Mouse (Mus musculus) Patski (cell line): ENCODE results near the gene Gadd45a. TPM values are rescaled to one million over a fixed set of nuclear protein-coding genes. Genes with fewer than 3 reads are reported as not detected.

Source experiments
- ATAC-seq: fragments of 100-300 bp; one replicate; pipeline ENCODE4 v1.8.0; 2021
- CTCF ChIA-PET: fragments of 350-600 bp; sonication (Branson Sonifier 250); formaldehyde crosslinking; loops from one replicate; lab custom pipeline; 2022; ENCODE audit warnings: inconsistent platforms; lab: Charles Lee
- POLR2A ChIA-PET: fragments of 350-600 bp; sonication (Branson Sonifier 250); formaldehyde crosslinking; loops from one replicate; lab custom pipeline; 2022; ENCODE audit warnings: antibody characterized with exemption, inconsistent platforms; lab: Charles Lee
- DNase-seq: peaks from one replicate; pipeline ENCODE4 v3.0.0-alpha.2; 2011; ENCODE audit warnings: low read depth, low spot score
- H3K27me3 ChIP-seq: fragments of 371-371 bp; one replicate; pipeline ENCODE4 v1.5.1; 2021
- CTCF ChIP-seq: fragments of 100-300 bp; IDR thresholded peaks from one replicate; pipeline ENCODE4 v1.5.1; 2021
- in situ Hi-C: fragments of 300-500 bp; cut with MboI; formaldehyde crosslinking; loops from 3 replicates; pipeline ENCODE4 v1.11.1; 2018; ENCODE audit warnings: low pct_unique_long_range_greater_than_20kb, mixed read lengths
- polyA plus RNA-seq: library from polyadenylated mRNA; unstranded; gene quantifications from one replicate; pipeline ENCODE4 v1.2.3, GENCODE M21; 2021

Gadd45a gene
- 138 TPM for polyA plus RNA-seq

DNA sequence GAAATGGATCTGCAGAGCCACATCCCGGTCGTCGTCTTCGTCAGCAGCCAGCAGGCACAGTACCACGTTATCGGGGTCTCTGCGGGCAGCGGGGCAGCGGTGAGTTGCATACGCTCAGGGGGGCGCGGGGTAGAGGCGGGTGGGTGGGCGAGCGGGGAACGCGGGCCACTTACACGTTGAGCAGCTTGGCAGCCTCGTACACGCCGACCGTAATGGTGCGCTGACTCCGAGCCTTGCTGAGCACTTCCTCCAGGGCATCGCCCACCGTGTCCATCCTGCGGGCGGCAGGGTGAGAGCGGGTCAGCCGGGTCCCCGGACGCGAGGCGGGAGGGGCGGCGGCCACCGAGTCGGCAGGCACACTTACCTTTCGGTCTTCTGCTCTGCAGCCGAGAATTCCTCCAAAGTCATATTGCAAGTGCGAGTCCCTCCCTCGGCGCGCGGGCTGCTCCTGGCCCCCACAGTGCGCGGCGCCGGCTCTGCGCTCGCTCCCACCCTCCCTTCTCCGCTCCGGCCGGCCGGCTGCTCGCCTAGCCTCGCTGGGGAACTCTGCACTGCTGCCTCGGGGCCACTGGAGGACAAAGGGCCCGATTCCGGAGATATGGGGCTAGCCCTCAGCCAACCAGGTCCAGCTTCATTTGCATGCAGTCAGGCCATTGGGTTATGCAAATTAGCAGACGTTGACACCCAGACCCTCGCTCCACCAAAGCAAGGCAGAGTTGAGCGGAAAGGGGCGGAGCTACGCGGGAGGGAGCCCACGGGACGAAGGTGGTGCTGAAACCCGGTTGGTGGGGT, at the start of gene Gadd45a:
Gene Gadd45a (minus strand): TSS at position 621 of the 792 bp plus-strand sequence.
- ATAC-seq = peak; percentile 97

DNA sequence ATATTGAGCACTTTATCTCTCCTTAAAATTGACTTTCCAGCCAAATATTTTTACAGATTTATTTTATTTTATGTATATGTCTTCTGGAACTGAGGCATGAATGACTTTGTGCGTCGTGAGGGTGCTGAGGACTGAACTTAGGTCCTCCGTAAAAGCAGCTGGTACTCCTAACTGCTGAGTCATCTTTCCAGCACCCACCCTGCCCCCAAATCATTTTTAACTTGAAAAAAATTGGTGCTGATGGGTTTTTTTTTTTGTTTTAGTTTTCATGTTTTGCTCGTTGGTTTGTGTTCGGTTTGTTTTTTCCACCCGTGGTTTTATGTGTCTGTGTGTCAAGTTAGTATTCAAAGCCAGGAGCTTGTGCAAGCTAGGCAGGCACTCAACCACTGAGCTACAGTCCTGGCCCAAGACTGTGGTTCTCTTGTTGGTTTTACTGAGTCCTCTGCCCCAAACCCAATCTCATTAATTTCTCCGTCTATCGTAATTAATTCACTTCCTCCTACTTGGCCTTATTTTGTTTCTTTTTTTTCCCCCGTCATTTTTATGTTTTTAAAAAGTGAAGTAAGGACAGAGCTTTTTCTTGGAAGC, 48.7 kb upstream of the Gadd45a start:
- no peak for DNase-seq
- ChIA-PET CTCF (interaction anchor here (0.9 to 1.5 kb wide), 3 partner anchors 11 to 15 kb away, joined by 3 to 4 read pairs (median 4); no protein-coding TSS in a partner anchor), POLR2A (no interaction called here)
- H3K27me3 ChIP-seq = no peaks in the 10 kb centered on the region
- in situ Hi-C loops = no loop called here
- ATAC-seq = no peak
- no peak for TF ChIP-seq CTCF

More for the DNA sequence above, at the start of gene Gadd45a:
- no peak for TF ChIP-seq CTCF
- no peaks in the 10 kb centered on the region for H3K27me3 ChIP-seq
- ChIA-PET CTCF (interaction anchor here (0.9 to 5.2 kb wide), 16 partner anchors 13 to 124 kb away, joined by 3 to 48 read pairs (median 4); no protein-coding TSS in a partner anchor), POLR2A (interaction anchor here (0.7 to 3.1 kb wide), 12 partner anchors 9 to 122 kb away, joined by 3 to 17 read pairs (median 6); no protein-coding TSS in a partner anchor)
- in situ Hi-C loops = loop anchor here (5.0 kb wide), 2 partner anchors 105 to 140 kb away; partner anchors contain the start of gene Gng12
- DNase-seq = peak; percentile 92

DNA sequence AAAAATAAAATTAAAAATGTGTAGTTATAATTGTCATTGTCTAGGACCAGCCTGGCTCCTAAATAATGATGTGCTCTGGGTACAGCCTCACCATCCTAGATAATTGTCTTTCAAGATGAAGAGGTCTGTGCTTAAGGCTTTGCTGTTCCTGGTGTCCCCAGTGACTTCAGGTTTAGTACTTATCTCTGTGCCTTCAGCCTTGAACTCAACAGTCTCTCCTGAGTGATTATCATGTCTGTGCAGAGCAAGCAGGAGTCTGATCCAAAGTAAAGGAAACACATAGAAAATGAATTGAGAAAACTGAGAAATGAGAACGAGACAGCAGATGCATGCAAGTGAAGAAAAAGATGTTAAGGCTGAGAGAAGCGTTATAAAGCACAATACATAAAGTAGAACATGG, 47.2 kb upstream of the Gadd45a start:
- in situ Hi-C loops = no loop called here
- CTCF ChIA-PET = no interaction called here
- H3K27me3 ChIP-seq = no peaks in the 10 kb centered on the region
- DNase-seq (no peak), ATAC-seq (no peak)
- POLR2A ChIA-PET = no interaction called here
- no peak for TF ChIP-seq CTCF

DNA sequence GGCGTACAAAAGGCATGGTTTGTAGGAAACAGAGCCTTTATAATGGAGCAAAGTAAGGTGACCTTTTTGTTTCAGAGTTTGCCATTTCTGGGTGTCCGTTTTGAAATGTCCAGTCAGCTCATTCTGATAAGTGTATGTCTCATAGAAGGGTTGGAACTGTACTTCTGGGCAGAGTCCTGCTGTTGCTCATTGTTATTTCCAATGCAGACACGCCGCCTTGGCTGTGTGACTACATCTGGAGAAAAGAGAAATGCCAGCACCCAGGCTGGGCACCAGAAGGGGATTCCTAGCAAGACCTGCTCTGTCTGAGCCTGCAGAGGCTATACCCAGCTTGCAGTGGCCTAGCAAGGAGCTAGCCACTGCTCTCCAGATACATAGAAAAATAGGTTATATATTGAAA, 43.9 kb upstream of the Gadd45a start:
- no peak for TF ChIP-seq CTCF
- ChIA-PET POLR2A (interaction anchor here (0.6 kb wide), 1 partner anchor 135 kb away, joined by 3 read pairs; no protein-coding TSS in a partner anchor), CTCF (no interaction called here)
- in situ Hi-C loops = no loop called here
- DNase-seq (no peak), ATAC-seq (no peak)
- H3K27me3 ChIP-seq = no peaks in the 10 kb centered on the region

DNA sequence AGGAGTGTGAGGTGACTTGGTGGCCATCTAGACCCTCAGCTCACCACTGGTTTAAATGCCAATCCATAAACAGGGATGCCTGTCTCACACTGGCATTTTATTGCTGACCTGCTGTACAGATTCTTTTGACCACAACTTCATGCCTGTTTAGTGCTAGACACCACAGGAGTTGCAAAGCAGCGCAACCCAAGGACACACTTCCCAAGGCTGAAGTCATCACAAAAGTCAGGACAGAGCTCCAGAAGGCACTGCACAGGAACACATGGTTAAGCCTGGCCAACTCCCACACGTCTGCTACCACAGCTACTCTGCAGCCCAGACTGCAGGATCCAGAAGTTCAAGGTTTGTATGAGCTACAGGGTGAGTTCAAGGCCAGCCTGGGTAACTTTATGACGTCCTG, 40.8 kb upstream of the Gadd45a start:
- ChIA-PET CTCF (interaction anchor here (1.0 kb wide), 1 partner anchor 13 kb away, joined by 6 read pairs; no protein-coding TSS in a partner anchor), POLR2A (interaction anchor here (0.8 kb wide), 1 partner anchor 9 kb away, joined by 3 read pairs; no protein-coding TSS in a partner anchor)
- in situ Hi-C loops = no loop called here
- no peaks in the 10 kb centered on the region for H3K27me3 ChIP-seq
- ATAC-seq (no peak), DNase-seq (no peak)
- TF ChIP-seq CTCF = no peak

DNA sequence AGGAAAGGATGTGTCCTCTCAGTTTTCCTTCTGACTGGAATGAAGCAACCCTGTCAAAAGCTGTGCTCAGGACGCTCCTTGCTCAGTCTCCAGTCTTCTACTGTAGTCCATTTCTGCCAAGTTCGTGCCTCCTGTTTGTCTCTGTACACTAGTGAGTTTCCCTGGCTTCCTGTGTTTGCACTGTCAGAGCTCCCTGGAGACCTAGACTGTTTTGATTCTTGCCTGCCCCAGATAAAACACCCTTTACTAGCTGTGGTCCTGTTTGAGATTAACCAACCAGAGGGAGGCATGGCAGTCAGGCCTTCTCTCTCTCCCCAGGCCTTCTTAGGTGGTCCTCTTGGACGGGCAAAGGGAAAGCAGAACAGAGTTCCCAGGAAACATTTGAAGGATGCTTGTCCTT, 40.2 kb upstream of the Gadd45a start:
- no peak for ATAC-seq
- DNase-seq = no peak
- POLR2A ChIA-PET = interaction anchor here (0.8 kb wide), 1 partner anchor 10 kb away, joined by 3 read pairs; no protein-coding TSS in a partner anchor

DNA sequence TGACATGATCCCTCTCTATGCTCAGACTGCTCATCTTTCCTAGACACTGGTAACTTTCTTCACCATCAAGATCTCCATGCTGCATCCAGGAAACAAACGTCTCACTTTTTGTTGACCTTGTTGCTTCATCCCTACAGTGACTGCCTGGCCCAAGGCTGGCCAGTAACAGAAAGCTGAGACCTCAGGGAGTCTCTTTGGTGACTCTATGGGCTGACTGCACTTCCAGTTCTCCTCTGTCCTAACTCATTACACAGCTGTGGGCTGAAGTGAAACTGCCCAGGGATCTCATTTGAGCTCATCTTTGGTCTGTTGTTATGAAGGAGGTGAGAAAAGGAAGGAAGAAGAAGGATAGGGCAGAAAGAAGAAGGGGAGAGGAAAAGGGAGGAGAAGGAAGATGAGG, 39.1 kb upstream of the Gadd45a start:
- ATAC-seq (no peak), DNase-seq (no peak)
- in situ Hi-C loops = no loop called here
- CTCF ChIA-PET = interaction anchor here (0.7 to 1.7 kb wide), 3 partner anchors 12 to 40 kb away, joined by 3 to 5 read pairs (median 4); no protein-coding TSS in a partner anchor
- H3K27me3 ChIP-seq = no peaks in the 10 kb centered on the region
- no peak for TF ChIP-seq CTCF
- POLR2A ChIA-PET = no interaction called here

More for the DNA sequence above, 40.2 kb upstream of the Gadd45a start:
- no peak for TF ChIP-seq CTCF
- H3K27me3 ChIP-seq = no peaks in the 10 kb centered on the region
- in situ Hi-C loops = no loop called here
- CTCF ChIA-PET = interaction anchor here (1.5 kb wide), 1 partner anchor 41 kb away, joined by 4 read pairs; no protein-coding TSS in a partner anchor

DNA sequence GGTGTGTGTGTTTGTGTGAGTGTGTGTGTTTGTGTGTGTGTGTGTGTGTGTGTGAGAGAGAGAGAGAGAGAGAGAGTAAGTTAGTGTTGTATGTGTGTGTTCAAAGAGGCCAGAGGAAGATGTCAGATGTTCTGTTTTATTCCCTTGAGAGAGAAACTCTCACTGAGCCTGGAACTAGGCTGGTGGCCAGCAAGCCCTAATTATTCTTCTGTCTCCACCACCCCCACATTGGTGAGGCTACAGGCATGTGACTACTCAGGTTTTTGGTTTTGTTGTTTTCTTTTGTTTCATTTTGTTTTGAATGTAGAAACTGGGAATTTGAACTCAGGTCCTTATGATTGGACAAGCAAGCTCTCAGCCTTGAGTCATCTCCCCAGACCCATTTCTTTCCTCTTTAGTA, 37.6 kb upstream of the Gadd45a start:
- ATAC-seq (no peak), DNase-seq (no peak)
- POLR2A ChIA-PET = interaction anchor here (1.0 kb wide), 1 partner anchor 22 kb away, joined by 6 read pairs; no protein-coding TSS in a partner anchor
- in situ Hi-C loops = no loop called here
- no peaks in the 10 kb centered on the region for H3K27me3 ChIP-seq
- TF ChIP-seq CTCF = no peak
- CTCF ChIA-PET = interaction anchor here (1.5 to 1.7 kb wide), 3 partner anchors 11 to 39 kb away, joined by 3 to 5 read pairs (median 5); no protein-coding TSS in a partner anchor

DNA sequence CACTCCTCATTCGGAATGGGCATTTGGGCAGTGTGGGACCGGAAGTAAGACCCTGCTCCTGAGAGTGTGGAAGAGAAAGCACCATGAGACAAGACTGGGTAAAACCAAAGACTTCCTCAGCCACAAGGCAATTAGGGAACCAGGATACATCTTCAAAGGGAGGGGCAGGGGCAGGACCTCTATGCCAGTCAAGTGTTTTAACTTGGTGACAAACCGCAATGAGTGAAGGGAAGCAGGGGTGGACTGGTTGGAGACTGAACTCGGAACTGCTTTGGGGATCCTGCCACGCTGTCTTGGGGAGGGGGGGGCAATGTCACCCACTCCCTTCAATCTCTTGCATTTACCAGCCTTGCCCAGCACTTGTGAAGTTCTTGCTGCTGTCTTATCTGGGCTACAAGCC, 36.7 kb upstream of the Gadd45a start:
- TF ChIP-seq CTCF = no peak
- no peak for DNase-seq
- in situ Hi-C loops = no loop called here
- no peaks in the 10 kb centered on the region for H3K27me3 ChIP-seq
- ChIA-PET POLR2A (interaction anchor here (1.0 kb wide), 1 partner anchor 22 kb away, joined by 6 read pairs; no protein-coding TSS in a partner anchor), CTCF (interaction anchor here (1.5 kb wide), 1 partner anchor 28 kb away, joined by 3 read pairs; no protein-coding TSS in a partner anchor)
- ATAC-seq = no peak

DNA sequence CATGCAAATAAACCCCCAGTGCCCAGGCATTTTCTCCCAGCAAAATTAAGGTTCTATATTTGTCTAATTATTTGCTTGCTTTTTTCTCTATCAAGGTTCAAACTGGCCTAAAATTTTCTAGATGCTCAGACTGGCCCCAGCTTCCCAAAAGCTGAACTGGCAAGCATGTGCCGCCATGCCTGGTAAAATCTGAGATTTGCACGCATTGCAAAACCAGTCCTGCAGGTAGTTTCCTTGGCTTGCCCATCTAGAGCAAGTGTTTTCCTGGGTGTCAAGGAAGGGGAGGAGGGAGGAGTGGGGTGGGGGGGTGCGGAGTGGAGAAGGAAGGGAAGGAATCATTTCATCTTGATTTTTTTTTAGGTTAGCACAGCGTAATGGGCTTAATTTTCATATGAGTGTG, 36.2 kb upstream of the Gadd45a start:
- CTCF ChIA-PET = interaction anchor here (1.0 kb wide), 1 partner anchor 10 kb away, joined by 3 read pairs; no protein-coding TSS in a partner anchor
- TF ChIP-seq CTCF = no peak
- no peaks in the 10 kb centered on the region for H3K27me3 ChIP-seq
- ATAC-seq = no peak
- no peak for DNase-seq
- POLR2A ChIA-PET = interaction anchor here (0.6 kb wide), 1 partner anchor 205 kb away, joined by 4 read pairs; no protein-coding TSS in a partner anchor
- in situ Hi-C loops = no loop called here
